Mouse (Mus musculus) embryo, embryonic 11.5 days (tissue): ENCODE results near the gene Nudt1.
"Not testable (repeated sequence)": the region's sequence is repeated elsewhere in the genome, so short reads cannot be mapped to it uniquely, and the experiment has no call there.

Experiments used
- DNase-seq: peaks from one replicate; pipeline ENCODE4 v3.0.0-alpha.2; 2012; ENCODE audit warnings: low read depth, low spot score

The Nudt1 gene

DNA sequence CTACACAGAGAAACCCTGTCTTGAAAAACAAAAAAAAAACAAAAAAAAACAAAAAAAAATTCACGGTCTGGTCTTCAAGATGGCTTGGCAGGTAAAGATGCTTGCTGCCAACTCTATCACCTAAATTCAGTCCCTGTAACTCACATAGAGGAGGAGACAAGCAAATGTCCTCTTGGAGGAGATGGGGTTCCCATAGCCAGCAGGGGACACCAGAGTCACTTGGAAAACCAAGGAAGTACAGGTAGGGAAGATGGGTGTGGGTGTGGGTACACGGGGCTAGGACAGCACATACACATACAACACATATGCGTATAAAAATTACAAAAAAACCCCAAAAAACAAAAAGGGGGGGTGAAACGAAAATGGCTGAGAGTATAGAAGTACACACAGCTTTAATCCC lies 21.4 kb downstream of the Nudt1 start:
- no peak for DNase-seq

DNA sequence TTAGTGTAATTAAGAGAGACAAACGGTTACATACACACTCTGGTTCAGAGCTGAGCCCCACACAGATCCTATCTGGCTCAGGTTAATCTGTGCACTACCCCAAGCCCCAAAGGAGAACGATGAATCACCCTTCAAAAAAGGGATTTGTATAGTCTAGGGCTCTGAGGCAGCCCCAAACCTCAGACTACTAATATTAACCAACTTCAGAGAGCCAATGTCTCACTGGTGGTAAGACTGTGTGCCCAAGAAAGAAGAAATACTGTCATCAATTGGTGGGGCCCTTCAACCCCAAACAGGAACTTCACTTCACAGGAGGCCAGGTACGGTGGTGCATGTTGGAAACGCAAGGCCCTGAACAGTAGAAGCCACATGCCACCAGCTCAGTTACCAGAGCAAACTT lies 23.8 kb downstream of the Nudt1 start:
- DNase-seq, result no peak

DNA sequence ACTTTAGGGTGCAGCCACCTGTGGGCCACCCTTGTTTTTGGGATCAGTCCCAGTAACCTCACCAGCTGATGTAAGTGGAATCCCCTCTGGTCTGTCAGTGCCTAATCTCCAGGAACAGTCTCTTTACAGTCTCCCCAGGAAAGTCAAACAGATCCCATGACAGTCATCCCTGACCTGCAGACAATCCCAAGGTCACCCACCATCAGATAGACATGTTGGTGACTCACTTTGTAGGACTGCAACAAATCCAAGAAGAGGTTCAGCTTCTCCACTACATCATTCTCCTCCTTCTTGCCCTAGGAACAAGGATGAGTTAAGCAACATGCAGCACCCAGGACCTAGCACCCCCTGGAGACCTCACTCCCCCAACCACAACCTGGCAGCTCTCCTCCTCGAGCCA lies 24.6 kb downstream of the Nudt1 start:
- no peak for DNase-seq

DNA sequence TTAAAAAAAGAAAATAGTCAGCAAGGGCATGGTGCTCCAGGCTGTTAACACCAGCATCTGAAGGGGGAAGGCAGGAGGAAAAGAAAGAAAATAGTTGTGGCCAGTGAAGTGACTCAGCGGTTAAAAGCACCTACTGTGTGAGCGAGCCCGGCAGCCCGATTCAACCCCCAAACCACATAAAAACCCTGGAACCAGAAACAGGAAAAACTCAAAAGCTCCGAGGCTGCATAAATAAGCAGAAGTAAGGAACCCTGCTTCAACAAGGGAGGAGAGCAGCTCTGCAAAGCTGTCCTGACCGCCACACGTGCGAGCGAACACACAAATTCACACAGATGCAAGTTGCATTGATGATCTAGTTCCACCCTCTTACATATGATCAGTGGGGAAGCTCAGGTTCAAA lies 28.4 kb downstream of the Nudt1 start:
- DNase-seq, result no peak

DNA sequence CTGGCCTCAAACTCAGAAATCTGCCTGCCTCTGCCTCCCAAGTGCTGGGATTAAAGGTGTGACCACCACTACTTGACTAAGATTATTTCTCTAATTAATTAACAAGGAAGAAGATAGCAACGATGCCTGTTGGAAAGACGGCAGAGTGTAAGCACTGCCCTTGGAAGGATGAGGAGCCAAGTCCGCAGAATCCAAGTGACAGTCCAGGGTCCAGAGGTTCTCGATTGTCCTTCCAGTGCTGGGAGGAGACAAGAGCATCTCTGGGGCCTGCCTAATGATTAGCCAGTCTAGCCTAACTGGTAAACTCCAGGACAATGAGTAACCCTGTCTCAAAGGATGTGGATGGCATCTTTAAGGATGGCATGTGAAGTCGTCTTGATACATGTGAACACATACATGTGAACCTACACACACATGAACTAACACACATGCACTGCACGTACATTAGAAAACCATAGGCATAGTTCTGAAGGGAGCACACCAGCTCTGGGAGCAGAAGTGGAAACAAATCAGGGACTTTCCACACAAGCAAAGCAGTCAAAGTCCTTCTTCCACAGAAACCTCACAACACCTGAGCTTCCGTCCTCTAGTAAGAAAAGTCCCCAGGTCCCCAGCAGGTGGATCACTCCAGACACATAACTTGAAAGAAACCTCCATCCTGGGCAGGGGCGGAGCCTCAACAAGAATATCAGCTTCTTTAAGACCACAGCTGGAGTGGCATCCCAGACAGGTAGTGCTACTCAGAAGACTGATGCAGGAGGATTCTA lies 29.5 kb downstream of the Nudt1 start:
- DNase-seq, result no peak

DNA sequence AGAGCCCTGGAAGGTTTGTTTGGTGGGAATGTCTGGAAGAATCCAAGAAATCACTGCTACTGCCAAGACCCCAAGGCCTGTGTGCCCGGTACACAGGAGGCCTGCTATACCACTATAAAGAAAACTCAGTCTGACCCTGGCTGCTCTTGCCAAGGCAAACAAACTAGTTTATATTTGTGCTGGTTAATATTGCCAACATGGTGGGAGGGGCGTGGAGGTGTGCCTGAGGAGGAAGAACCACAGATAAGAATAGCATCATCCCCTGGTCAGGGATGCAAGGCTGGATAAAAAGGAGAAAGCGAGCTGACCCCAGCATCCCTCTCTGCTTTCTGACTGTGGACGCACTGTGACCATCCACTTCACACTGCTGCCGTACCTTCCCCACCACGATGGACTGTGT lies 30.9 kb downstream of the Nudt1 start:
- no peak for DNase-seq

DNA sequence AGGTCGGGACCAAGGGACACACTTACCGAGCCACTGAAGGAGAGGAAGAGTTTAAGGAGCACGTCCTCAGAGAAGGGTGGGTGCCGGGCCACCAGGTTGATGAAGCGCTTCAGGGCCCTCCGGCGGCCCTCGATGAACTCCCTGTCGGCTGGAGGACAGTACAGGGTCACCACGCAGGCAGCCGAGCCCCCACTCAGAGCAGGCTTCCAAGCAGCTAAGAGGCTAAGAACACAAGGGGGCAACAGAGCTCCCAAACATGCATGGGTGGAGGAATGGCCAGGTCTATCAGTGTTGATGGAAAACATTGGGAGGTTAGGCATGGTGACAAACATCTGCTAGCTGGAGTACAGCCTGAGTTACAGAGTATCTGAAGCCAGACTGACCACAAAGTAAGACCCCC lies 34.5 kb downstream of the Nudt1 start:
- DNase-seq, result no peak

DNA sequence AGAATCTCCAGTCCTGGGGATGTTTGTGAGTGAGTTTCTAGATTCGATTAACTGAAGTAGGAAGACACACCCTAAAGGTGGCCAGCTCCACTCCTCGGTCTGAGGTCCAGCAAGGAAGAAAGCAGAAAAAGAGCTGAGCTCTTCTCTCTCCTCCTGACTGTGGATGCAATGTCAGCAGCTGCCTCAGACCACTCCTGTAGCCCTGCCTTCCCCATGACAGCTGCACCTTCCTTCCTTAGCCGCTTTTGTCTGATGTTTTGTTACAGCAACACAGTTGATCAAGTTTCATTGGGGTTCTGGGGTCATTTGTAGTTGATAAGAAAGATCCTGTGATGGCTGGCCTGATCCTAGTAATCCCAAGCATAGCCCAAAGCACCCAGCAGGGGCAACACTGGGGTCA lies 36.0 kb downstream of the Nudt1 start:
- DNase-seq, result no peak

DNA sequence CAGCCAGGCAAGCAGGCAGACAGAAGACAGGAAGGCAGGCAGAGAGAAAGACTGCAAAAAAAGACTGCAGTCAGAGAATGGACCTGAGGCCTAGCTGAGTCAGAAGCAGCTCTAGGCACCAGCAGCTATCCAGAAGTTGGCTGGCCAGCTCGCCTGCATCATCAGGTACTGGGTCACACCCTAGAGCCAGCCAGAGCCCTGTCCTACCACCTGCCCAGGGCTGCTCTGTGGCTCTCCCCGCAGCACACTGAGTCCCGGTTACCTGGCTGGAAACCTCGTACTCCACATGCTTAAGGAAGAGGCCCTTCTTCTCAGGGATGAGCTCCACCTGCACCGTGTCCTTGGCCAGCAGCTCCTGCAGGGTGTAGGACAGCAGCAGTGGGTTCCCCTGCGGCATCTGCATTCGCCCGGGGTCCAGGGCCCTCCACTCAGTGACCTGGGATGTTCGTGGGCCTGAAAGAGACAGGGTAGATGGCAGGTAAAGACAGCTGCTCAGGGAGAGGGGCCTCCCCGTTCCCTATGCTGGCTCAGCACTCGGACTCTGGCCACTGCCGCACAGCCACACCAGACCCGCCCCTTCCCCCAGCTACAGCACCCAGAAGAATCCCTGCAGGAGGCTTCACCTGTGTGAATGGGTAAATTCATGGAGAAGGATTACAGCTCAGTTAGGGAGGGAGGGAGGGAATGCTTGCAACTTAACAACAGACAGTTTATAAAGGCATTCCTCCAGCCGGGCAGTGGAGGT lies 38.6 kb downstream of the Nudt1 start:
- no peak for DNase-seq

DNA sequence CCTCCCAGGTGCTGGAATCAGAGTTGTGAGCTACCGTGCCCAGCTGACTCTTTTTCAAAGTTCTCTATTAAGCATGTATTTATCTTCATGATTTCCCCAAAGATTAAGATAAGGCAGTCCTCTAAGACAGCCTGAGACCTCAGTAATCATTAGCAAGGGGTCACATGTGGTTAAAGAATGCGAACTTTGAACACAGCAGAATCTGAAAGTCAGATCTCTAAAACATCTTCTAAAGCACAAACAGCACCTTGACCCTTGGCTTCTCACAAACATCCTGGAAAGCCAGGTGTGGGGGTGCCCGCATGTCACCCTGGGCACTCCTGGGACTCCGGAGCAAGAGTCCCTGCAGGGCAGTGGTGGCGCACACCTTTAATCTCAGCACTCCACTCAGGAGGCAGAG lies 43.0 kb downstream of the Nudt1 start:
- no peak for DNase-seq

DNA sequence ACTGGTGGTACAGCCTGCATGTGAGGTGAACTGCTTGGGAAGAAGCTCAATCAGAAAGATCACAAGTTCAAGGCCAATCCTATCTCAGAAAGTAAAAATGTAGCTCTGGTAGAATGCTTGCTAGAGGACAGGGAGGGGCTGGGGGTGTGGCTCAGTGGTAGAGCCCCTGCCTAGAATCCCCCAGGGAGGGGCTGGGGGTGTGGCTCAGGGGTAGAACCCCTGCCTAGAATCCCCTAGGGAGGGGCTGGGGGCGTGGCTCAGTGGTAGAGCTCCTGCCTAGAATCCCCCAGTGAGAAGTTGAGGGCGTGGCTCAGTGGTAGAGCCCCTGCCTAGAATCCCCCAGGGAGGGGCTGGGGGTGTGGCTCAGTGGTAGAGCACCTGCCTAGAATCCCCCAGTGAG lies 46.7 kb downstream of the Nudt1 start:
- DNase-seq, result not testable (repeated sequence)

DNA sequence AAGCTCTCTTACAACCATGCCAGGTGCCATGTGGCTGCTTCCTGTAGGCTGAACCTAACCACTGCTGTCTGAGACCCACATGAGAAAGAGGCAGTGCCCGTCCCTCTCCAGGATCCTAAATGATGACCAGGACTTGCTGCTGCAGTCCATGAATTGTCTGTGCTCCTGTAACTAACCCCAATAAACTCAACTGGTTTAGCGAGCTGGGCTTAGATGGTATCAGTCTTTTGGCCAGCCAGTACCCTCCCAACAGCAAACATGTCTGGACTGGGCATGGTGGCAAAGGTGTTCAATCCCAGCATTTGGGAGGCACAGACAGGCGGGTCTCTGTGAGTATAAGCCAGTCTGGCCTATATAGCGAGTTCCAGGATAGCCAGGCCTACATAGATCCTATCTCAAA lies 47.5 kb downstream of the Nudt1 start:
- no peak for DNase-seq

DNA sequence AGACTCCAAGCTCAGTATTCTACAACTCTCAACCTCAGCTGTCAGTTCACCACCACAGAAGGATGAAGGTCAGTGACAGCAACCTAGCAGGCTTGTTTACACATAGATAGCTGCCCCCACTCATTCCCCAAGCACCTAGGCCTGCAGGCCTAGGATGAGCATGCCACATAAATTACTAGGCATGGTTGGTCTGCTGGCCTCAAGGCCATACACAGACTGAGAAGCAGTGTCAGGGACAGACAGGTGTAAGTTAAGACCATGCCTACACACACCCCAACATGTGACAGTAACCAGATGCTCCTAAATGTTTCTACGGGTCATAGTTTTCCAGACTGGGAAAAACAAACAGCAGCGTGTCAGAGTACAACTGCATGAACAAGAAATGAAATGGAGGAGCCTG lies 48.0 kb downstream of the Nudt1 start:
- DNase-seq, result no peak

DNA sequence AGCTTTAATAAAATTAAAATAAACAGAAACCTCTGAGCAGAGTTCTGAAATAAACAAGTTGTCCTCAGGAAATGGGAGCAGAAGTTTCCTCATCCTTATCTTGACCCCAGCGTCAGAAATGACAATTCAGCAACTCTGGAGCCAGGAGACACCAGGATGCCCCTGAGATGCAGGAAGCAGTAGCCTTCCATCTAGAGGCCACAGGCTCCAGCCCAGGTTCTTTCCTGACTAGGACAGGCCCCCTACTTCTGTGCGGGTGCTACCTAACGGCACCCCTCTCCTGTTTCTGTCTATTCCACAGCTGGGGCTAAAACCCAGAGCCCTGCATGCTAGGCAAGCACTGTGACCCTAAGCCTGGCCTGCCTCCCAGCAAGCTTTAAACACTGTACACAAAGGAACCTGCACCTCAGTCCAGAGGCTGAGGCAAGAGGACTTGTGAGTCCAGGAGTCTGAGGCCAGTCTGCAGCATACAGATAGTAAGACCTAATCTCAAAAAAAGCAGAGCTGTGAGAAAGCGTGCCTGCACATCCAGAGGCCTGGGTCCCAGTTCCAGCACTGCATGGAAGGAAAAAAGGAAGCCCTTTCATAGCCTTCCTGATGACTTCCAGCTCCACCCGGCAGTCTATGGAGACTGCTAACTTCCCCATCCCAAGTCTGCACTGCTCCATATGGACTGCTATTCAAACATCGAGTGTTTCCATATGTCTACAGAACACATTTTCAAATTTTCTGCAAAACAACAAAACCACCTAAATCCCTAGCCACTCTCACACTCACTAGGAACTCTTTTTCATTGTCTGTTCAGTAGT lies 49.2 kb downstream of the Nudt1 start:
- DNase-seq, result no peak

DNA sequence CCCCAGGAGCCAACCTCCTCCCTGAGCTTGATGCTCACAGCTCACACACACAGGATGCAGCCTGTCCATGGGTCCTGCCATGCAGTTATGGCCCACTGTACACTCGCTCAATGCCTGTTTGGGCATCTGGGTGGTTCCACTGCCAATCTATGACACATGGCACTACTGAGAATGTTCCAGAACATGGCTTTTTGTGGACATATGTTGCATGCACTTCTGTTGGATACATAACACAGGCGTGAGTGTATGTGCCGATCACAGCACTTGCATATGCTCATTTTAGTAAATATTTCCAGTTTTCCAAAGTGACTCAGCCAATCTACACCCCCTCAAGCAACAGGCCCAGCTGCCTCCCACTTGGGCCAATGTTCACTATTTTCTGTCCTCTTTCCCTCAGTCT lies 50.2 kb downstream of the Nudt1 start:
- DNase-seq, result no peak

DNA sequence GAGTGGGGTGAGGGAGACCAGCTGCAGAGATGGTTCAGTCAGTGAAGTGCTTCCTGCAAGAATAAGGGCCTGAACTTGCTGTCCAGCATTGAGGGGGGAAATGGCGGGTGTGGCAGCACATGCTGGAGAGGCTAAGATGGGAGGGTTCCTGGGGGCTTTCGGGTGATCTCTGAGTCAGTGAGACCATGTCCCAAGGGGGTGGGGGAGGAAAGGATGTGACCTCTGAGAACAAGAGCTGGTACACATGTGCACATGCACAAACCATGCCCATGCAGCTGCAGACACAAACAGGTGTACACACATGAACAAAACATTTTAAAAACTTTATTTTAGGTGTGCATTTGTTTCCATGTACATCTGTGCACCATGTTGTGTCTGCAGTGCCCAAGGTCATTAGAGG lies 52.3 kb downstream of the Nudt1 start:
- no peak for DNase-seq

DNA sequence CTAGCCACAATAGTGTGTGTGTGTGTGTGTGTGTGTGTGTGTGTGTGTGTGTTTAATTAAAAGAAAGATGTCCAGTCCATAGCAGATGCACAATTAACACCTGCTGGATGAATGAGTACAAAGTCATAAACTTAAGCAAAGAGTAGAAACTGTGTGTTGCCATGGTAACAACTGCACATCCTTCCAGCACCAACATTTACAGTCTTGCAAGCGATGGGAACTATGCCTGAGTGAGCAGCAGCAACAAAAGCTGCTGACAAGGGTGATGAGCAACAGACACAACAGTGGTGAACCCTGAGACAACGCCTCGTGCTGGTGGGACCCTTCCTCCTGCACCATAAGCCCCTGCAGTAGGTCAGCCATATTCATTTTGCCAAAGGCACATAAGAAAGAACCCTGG lies 52.8 kb downstream of the Nudt1 start:
- no peak for DNase-seq

DNA sequence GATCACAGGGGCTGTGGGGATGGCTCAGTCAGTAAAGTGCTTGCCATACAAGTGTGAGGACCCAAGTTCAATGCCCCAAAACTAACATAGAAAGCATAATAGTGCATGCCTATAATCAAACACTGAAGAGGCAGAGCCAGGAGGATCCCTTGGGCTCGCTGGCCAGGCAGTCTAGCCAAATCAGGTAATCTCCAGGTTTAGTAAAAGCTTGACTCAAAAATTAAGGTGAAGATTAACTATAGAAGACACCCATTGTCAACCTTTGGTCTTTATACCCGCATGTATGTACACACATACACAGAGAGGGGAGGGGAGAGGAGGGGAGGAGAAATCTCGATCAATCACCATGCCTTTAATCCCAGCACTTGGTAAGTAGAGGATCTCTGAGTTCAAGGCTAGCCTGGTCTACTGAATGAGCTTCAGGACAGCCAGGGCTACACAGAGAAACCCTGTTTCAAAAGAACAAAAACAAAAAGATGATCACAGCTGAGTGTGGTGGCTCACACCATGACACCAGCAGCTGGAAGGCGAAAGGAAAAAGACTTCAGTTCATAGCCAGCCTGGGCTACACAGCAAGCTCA lies 53.9 kb downstream of the Nudt1 start:
- DNase-seq, result no peak

DNA sequence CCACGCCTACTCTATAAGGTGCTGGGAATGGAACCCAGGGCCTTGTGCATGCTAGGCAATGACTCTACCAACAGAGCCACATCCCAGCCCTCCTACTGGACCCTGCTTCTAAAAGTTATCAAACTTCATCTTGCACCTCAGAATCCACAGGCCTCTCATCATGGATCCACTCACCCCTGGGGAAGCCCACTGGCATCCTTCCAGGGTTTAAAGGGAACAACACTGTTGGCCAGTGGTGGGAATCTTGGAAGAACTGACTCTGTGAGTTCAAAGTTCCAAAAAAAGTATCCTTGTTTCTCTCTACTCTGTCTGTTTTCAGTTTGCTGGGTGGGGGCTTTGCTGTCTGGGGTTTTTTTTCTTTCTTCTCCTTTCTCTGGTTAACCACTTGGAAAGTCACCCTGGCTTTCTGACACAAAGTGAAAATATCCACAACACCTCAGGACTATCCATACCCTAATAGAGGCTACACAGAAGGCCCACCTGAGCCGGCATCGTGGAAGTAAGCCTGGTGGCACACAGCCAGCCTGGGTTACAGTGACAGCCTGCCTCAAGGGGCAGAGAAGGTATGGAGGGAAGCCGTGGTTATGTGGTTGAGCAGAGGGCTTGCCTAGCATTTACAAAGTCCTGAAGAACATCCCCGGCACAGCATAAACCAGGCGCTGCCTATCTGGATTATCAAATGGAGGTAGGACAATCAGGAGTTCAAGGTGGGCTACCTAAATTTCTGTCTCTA lies 56.8 kb downstream of the Nudt1 start:
- DNase-seq, result no peak

DNA sequence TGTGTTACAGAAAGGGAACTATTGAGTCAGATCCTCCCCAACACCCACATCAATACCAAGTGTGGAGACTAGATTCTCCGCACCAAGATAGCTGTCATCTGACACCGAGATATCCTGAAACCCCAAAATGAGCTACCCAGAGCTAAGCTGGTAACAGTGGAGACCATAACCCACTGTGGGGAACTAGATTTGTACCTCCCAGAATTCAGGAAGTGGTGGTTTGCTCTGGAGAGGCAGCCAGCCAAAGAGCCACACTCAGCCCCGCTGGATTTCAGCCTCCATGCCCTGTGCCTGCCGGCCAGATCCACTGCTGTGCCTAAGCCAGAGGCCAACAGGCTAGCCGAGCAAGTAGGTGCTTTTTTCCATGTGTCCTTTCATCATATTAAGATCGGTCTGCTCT lies 57.8 kb downstream of the Nudt1 start:
- no peak for DNase-seq

DNA sequence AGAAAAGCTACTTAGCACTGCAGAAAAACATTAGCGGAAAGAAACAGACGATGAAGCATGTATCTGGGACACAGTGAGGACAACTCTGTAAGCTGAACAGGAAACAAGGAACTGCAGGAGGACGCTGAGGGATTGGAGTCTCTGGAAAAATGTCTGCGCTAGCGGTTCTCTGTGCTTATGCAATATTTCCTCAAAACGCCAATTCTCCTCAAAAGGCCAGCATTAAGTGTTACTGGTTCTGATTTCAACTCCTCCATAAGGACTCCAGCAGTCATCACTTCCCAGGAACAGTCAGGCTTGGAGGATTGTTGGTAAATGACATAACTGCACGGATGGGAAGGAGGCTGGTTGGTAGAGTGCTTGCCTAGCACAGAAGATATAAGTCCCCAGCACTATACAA lies 59.7 kb downstream of the Nudt1 start:
- no peak for DNase-seq

DNA sequence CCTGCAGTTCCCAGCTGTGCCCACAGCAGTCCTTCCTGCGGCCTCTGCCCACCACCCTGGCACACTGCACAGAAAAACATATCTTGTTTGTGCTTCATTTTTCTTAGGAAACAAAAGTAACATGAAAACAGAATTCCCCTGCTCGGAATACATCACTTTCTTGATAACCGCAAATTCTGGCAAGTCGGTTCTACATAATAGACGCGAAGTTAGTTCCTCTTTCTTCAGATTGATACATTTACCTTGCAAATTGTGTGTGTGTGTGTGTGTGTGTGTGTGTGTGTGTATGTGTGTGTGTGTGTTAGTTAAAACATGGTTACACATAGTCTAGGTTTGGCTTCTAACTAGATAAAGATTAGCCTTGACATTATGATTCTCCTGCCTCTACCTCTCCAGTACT lies 61.2 kb downstream of the Nudt1 start:
- no peak for DNase-seq
